Mouse (Mus musculus): ENCODE results near the gene Sypl. TPM values are rescaled to one million over a fixed set of nuclear protein-coding genes. Genes with fewer than 3 reads are reported as not detected.
A peak's percentile ranks its signal among the peaks of the same experiment; 100 is the strongest.

Sypl gene
- 95.8 and 98.8 TPM in 2 replicates for polyA plus RNA-seq (2016; fragmentation: Nextera tagmentation; extraction: Ambion mirVana)

DNA sequence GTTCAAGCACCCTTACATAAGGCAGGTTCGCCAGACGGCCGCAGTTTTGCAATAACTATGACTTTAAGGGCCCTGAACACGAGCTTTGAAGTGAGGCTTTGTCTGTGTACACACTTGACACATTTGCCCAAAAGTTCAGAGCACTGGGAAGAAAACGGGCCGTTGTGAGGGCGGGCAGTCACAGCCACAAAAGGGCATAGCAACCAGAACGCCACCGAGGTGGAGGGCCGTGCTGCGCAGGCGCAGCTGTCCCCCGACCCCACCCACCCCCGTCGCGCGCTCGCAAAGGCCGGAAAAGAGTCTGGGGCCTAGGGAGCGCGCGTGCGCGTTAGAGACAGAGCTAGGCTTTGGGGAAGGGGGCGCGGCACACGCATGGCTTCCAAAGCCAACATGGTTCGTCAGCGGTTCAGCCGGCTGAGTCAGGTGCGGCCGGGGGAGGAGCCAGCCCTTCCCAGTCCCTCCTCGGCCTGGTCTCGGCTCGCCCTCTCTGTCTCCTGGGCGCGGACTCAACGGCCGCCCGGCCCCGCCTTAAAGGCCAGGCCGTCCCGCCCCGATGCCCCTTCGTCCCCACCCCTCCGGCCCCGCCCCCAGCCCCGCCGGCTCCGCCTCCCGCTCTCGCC lies at the start of gene Sypl:
TSS of gene Sypl (plus strand) at position 296 of the 620 bp plus-strand sequence.
- H3K36me3 ChIP-seq = no peaks in the 10 kb centered on the region
- peak within 1 kb of the TSS; percentile 87 for H3K9ac ChIP-seq
- H3K27me3 ChIP-seq (replicated peaks) = no peaks in the 10 kb centered on the region
- H3K27ac ChIP-seq (ENCODE audit: poor library complexity, severe bottlenecking) = peak within 1 kb of the TSS; percentile 98
- WGBS = under 1% methylated on average over 47 of the region's 52 CpGs
- peak within 1 kb of the TSS; percentile 72 for H3K4me2 ChIP-seq
- H3K4me3 ChIP-seq = peak within 1 kb of the TSS; percentile 62
- H3K9me3 ChIP-seq (replicated peaks) = no peaks in the 10 kb centered on the region
- H3K4me1 ChIP-seq (replicated peaks) = peaks cover 16% of the 10 kb centered on the region
- ATAC-seq (ENCODE audit: insufficient number of reproducible peaks, low FRiP score) = peak; percentile 99

DNA sequence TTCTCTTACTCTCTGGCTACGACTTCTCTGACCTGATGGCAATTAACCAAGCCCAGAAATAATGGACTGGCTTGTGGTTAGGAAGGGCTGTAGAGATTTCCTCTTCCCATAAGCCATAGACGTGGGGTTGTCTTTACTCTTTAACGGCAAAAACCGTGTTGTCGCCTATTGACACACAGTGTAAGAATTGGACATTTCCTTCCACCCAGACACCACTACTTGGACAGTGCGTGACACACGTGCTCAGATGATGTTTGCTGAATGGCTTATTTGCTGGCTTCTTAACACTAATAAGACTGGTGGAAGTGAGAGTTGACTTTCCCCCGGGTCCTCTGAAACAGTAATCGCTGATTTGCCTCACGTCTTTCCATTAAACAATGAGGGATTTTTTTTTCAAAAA lies 44.0 kb upstream of the Sypl start:
- Histone ChIP-seq H3K9me3 (replicated peaks) (no peaks in the 10 kb centered on the region), H3K36me3 (no peaks in the 10 kb centered on the region), H3K27ac (ENCODE audit: poor library complexity, severe bottlenecking) (no peak overlapping the region), H3K9ac (no peak overlapping the region), H3K4me3 (no peak overlapping the region), H3K27me3 (replicated peaks) (peaks cover 6% of the 10 kb centered on the region; the same call in 1 of the 2 replicates), H3K4me2 (no peak overlapping the region), H3K4me1 (replicated peaks) (peaks cover 12% of the 10 kb centered on the region)
- no peak for ATAC-seq (ENCODE audit: insufficient number of reproducible peaks, low FRiP score)
- 56% methylated on average over 10 of the region's 10 CpGs for WGBS

DNA sequence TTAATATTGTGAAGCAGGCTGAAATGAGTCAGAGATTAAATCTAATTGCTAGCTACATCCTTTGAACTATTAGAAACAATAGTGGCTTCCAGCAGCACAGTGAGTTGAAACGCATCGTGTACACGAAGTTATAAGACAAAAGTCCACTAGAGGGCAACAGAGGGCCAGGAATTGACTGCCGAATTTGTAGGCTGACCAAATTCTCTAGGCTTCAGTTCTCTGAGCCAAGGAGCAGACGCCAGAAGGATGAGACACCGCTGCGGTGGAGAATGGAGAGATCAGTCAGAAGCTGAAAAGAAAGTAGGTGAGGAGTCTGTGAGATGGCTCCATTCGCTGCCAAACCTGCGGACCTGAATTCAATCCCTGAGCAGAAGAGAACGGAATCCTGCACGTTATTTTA lies 43.6 kb upstream of the Sypl start:
- WGBS = 18% methylated on average over 11 of the region's 11 CpGs
- Histone ChIP-seq H3K27ac (ENCODE audit: poor library complexity, severe bottlenecking) (no peak overlapping the region), H3K27me3 (replicated peaks) (peaks cover 6% of the 10 kb centered on the region; the same call in 1 of the 2 replicates), H3K4me3 (no peak overlapping the region), H3K4me1 (replicated peaks) (peaks cover 12% of the 10 kb centered on the region), H3K9ac (peak overlapping the region; percentile 40; the same call in 1 of the 2 replicates), H3K36me3 (no peaks in the 10 kb centered on the region), H3K9me3 (replicated peaks) (no peaks in the 10 kb centered on the region), H3K4me2 (peak overlapping the region; percentile 50)
- ATAC-seq (ENCODE audit: insufficient number of reproducible peaks, low FRiP score) = no peak

DNA sequence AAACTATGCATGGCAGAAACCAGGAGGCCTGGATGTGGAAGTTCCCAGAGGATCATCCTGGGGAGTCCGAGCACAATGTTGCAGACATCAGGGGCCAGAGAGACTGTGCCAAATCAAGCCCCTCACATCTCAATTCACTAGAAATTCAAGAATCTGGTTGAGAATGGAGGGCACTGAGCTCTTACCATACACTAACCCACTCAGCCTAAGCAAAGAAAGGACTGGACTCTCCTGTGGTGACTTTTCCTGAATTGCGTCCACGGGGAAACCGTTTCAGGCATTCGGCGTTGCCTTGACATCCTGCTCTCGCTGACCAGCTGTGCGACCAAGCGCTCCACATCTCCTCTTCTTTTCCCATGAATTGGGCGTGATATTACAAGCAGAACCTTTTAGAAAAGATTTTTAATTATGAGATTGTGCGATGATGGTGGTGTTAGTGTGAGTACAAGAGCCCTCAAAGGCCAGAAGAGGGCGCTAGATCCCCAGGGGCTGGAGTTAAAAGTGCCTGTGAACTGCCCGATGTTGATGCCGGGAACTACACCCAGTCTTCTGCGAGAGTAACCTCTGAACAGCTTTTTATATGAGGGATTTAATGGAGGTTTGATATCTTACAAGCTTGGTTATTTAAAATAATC lies 43.0 kb upstream of the Sypl start:
- no peaks in the 10 kb centered on the region for H3K36me3 ChIP-seq
- H3K27ac ChIP-seq (ENCODE audit: poor library complexity, severe bottlenecking) = no peak overlapping the region
- H3K4me3 ChIP-seq = no peak overlapping the region
- no peaks in the 10 kb centered on the region for H3K9me3 ChIP-seq (replicated peaks)
- 39% methylated on average over 15 of the region's 15 CpGs for WGBS
- peaks cover 12% of the 10 kb centered on the region for H3K4me1 ChIP-seq (replicated peaks)
- peak overlapping the region; percentile 50 for H3K4me2 ChIP-seq
- H3K27me3 ChIP-seq (replicated peaks) = peaks cover 6% of the 10 kb centered on the region; the same call in 1 of the 2 replicates
- no peak for ATAC-seq (ENCODE audit: insufficient number of reproducible peaks, low FRiP score)
- peak overlapping the region; percentile 40; the same call in 1 of the 2 replicates for H3K9ac ChIP-seq

GRCm38 (mm10) chr12:32911569-32911968 lies 42.1 kb upstream of the Sypl start:
- Histone ChIP-seq H3K4me1 (replicated peaks) (peaks cover 12% of the 10 kb centered on the region), H3K4me2 (no peak overlapping the region), H3K27me3 (replicated peaks) (peaks cover 6% of the 10 kb centered on the region; the same call in 1 of the 2 replicates), H3K4me3 (no peak overlapping the region), H3K9ac (no peak overlapping the region), H3K9me3 (replicated peaks) (no peaks in the 10 kb centered on the region), H3K36me3 (no peaks in the 10 kb centered on the region), H3K27ac (ENCODE audit: poor library complexity, severe bottlenecking) (no peak overlapping the region)
- ATAC-seq (ENCODE audit: insufficient number of reproducible peaks, low FRiP score) = no peak
- 31% methylated on average over 4 of the region's 4 CpGs for WGBS

DNA sequence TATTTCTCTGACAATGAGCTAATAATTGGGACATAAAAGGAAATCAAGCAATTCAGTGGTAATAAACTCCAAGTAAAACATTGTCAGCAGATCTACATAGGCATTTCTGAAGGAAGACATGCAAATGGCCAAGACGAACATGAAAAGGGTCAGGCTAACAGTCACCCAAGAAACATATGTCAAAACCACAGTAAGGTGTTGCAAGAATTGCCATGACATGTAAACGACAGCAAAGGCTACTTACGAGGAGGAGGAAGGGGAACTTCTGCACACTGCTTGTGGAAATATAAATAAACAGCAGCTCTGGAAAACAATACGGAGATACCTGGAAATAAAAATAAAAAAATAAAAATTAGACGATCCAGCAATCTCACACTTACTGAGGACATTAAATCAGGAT lies 40.9 kb upstream of the Sypl start:
- Histone ChIP-seq H3K9me3 (replicated peaks) (no peaks in the 10 kb centered on the region), H3K4me3 (no peak overlapping the region), H3K27me3 (replicated peaks) (peaks cover 6% of the 10 kb centered on the region; the same call in 1 of the 2 replicates), H3K4me1 (replicated peaks) (peaks cover 12% of the 10 kb centered on the region), H3K4me2 (no peak overlapping the region), H3K9ac (no peak overlapping the region), H3K27ac (ENCODE audit: poor library complexity, severe bottlenecking) (no peak overlapping the region), H3K36me3 (no peaks in the 10 kb centered on the region)
- whole genome bisulfite sequencing = 66% methylated on average over 5 of the region's 5 CpGs
- no peak for ATAC-seq (ENCODE audit: insufficient number of reproducible peaks, low FRiP score)

DNA sequence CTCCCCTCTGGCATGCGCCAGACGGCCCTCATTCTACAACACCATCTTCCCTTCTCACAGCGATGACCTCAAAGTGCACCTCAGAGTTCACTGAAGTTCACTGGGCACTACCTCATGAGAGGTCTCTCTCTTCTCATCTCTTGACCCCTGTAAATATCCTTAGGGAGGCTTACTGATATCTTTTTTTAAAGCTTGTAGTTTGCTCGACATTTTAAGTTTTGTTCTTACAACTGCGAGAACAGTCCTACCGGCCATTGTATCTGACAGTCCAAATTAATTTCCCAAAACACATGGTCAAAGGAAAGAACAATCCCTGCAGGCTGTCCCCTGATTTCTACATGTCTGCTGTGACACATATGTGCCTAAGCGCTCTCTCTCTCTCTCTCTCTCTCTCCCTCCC lies 35.0 kb upstream of the Sypl start:
- H3K4me3 ChIP-seq = no peak overlapping the region

GRCm38 (mm10) chr12:32919091-32919490 lies 34.6 kb upstream of the Sypl start:
- WGBS = 46% methylated on average over 3 of the region's 3 CpGs

More for the DNA sequence above, 35.0 kb upstream of the Sypl start:
- no peak for ATAC-seq (ENCODE audit: insufficient number of reproducible peaks, low FRiP score)
- Histone ChIP-seq H3K27ac (ENCODE audit: poor library complexity, severe bottlenecking) (no peak overlapping the region), H3K27me3 (replicated peaks) (peaks cover 5% of the 10 kb centered on the region; the same call in 1 of the 2 replicates), H3K4me1 (replicated peaks) (no peaks in the 10 kb centered on the region), H3K9me3 (replicated peaks) (peaks cover 8% of the 10 kb centered on the region; the same call in 1 of the 2 replicates), H3K4me2 (no peak overlapping the region), H3K36me3 (no peaks in the 10 kb centered on the region), H3K9ac (no peak overlapping the region)
- WGBS = 73% methylated on average over 7 of the region's 7 CpGs

DNA sequence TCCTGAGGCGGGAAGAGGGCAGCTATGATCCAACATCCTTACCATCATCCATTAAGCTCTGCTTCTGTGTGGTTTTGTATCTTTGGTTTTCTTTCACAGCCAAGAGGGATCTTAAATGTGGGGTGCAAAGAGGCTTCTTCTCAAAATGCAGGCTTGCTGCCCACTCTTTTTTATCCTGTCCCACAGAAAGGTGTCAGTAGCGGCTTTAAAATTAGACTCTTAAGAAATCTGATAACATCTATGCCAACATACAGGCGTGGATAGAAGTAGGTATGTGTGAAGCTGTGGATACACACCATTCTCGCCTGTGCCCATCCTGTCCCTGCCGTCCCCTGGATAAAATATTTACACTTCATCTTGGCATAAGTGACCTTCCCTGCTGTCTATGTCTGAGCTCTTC lies 34.2 kb upstream of the Sypl start:
- 73% methylated on average over 5 of the region's 5 CpGs for WGBS
- Histone ChIP-seq H3K27me3 (replicated peaks) (peaks cover 5% of the 10 kb centered on the region; the same call in 1 of the 2 replicates), H3K9me3 (replicated peaks) (peaks cover 8% of the 10 kb centered on the region; the same call in 1 of the 2 replicates), H3K4me2 (no peak overlapping the region), H3K36me3 (no peaks in the 10 kb centered on the region), H3K4me1 (replicated peaks) (no peaks in the 10 kb centered on the region), H3K9ac (no peak overlapping the region), H3K27ac (ENCODE audit: poor library complexity, severe bottlenecking) (no peak overlapping the region), H3K4me3 (no peak overlapping the region)
- ATAC-seq (ENCODE audit: insufficient number of reproducible peaks, low FRiP score) = no peak

More at GRCm38 (mm10) chr12:32919091-32919490, 34.6 kb upstream of the Sypl start:
- Histone ChIP-seq H3K4me2 (no peak overlapping the region), H3K9ac (no peak overlapping the region), H3K27ac (ENCODE audit: poor library complexity, severe bottlenecking) (no peak overlapping the region), H3K27me3 (replicated peaks) (peaks cover 5% of the 10 kb centered on the region; the same call in 1 of the 2 replicates), H3K4me3 (no peak overlapping the region), H3K4me1 (replicated peaks) (no peaks in the 10 kb centered on the region), H3K36me3 (no peaks in the 10 kb centered on the region), H3K9me3 (replicated peaks) (peaks cover 8% of the 10 kb centered on the region; the same call in 1 of the 2 replicates)
- ATAC-seq (ENCODE audit: insufficient number of reproducible peaks, low FRiP score) = no peak

DNA sequence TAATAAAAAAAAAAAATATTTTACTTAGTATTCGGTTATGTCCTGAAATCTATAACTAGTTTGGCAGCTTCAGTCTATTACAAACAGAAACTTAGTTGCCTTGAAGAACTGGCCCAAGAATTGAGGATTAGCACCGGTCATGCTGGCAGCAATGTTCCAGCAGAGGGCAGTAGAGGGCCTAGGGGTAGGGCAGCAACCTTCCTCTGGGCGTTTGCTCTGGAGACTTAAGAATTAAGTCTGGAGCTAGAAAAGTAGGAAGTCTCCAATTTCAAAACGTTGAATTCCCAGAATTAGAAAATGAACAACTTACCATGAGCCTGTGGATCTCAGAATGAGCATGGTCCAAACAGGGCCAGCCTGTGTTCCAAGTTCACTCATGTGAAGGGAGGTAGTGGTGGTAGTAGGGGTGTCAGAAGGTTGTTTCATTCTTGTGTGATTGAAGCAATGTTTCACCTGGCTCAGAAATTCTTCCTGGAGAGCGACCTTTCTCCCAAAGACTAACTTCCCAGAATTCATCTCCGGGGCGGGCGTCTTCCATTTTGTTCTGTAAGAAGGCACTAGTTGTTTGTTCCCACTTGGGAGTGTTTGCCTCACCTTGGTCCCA lies 33.4 kb upstream of the Sypl start:
- WGBS = 69% methylated on average over 8 of the region's 8 CpGs
- Histone ChIP-seq H3K36me3 (no peaks in the 10 kb centered on the region), H3K27ac (ENCODE audit: poor library complexity, severe bottlenecking) (no peak overlapping the region), H3K4me3 (no peak overlapping the region), H3K4me2 (no peak overlapping the region), H3K9ac (no peak overlapping the region), H3K9me3 (replicated peaks) (peaks cover 8% of the 10 kb centered on the region; the same call in 1 of the 2 replicates), H3K27me3 (replicated peaks) (peaks cover 5% of the 10 kb centered on the region; the same call in 1 of the 2 replicates), H3K4me1 (replicated peaks) (no peaks in the 10 kb centered on the region)
- no peak for ATAC-seq (ENCODE audit: insufficient number of reproducible peaks, low FRiP score)

DNA sequence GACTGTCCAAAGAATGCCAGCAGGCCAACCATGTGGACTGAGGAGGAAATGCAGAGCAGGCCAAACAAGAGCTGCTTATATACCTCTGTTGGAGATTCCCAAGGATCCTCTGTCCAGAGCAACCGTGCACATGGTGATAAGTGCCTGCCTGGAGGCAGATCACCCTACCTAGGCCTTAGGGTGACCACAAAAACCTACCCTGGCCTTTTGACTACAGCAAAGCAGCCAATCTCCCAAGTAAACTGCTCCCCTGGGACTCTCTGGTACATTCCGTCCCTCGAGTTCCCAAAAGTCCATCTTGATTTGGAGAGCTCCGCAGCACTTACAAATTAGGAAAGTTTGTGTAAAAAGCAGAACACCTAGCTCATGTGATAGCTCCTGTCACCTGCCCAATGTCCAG lies 32.6 kb upstream of the Sypl start:
- peaks cover 8% of the 10 kb centered on the region; the same call in 1 of the 2 replicates for H3K9me3 ChIP-seq (replicated peaks)
- H3K27me3 ChIP-seq (replicated peaks) = peaks cover 5% of the 10 kb centered on the region; the same call in 1 of the 2 replicates
- H3K4me2 ChIP-seq = no peak overlapping the region
- H3K4me3 ChIP-seq = no peak overlapping the region
- no peak overlapping the region for H3K9ac ChIP-seq
- peaks cover 3% of the 10 kb centered on the region for H3K4me1 ChIP-seq (replicated peaks)
- ATAC-seq (ENCODE audit: insufficient number of reproducible peaks, low FRiP score) = no peak
- H3K36me3 ChIP-seq = no peaks in the 10 kb centered on the region
- WGBS = 74% methylated on average over 4 of the region's 4 CpGs
- H3K27ac ChIP-seq (ENCODE audit: poor library complexity, severe bottlenecking) = no peak overlapping the region

Data from heart, embryonic 12.5 days (tissue).